8 mouse cellular contexts compared by ENCODE assay signal in the genomic region with DNA sequence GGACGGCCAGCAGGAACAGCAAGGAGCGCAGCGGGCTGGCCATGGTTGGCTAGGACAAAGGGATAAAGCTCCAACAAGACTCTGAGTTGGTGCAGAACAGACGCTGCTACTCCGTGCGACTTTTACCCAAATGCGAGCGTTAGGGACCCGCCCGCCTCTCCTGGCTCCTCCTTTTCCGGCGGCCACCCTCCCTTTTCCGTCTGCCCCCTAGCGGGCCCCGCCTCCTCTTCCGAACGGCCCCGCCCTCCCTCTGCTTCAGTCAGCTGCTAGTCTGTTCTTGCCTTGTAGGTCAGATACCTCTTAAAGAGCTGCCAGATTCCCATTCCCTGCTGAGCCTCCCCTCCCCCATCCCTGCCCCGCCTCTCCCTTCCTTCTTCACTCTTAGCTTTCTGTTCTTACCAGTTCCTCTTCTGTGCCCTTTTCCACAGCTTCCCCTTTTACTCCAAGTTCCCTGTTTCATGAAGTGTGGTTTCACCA. TPM values are rescaled to one million over a fixed set of nuclear protein-coding genes. Genes with fewer than 3 reads are reported as not detected.
DNase-seq lines count a peak whose midpoint lies in the region; ATAC-seq lines count a peak whose summit lies in the region.

TSS of gene Cst3 (minus strand) at position 358 of the 477 bp plus-strand sequence.

- peak within 1 kb of the TSS; percentile 80 for H3K4me3 ChIP-seq in forebrain, embryonic 11.5 days (ENCODE audit: low read depth, low read length)
- H3K4me3 ChIP-seq in heart, embryonic 16.5 days (ENCODE audit: low read length): peak within 1 kb of the TSS; percentile 90
- peak within 1 kb of the TSS; percentile 75 for H3K4me3 ChIP-seq in liver, embryonic 15.5 days (replicated peaks)
- H3K4me3 ChIP-seq in neural tube, embryonic 12.5 days: peak within 1 kb of the TSS; percentile 86

- H3K27ac ChIP-seq in forebrain, embryonic 11.5 days (ENCODE audit: low read depth, low read length): peak within 1 kb of the TSS; percentile 85
- H3K27ac ChIP-seq in heart, embryonic 16.5 days (ENCODE audit: low read length): peak within 1 kb of the TSS; percentile 95
- H3K27ac ChIP-seq in liver, embryonic 15.5 days (replicated peaks): peak within 1 kb of the TSS; percentile 80
- H3K27ac ChIP-seq in neural tube, embryonic 12.5 days: peak within 1 kb of the TSS; percentile 46; the same call in 1 of the 2 replicates

- H3K4me1 ChIP-seq in forebrain, embryonic 11.5 days (replicated peaks; ENCODE audit: control insufficient read depth, insufficient read depth, low read length): peaks cover 2% of the 10 kb centered on the region; the same call in 1 of the 2 replicates
- H3K4me1 ChIP-seq in heart, embryonic 16.5 days (ENCODE audit: control insufficient read depth, insufficient read depth, low read length): peaks cover 52% of the 10 kb centered on the region
- peaks cover 35% of the 10 kb centered on the region for H3K4me1 ChIP-seq in liver, embryonic 15.5 days (replicated peaks)
- peaks cover 27% of the 10 kb centered on the region for H3K4me1 ChIP-seq in neural tube, embryonic 12.5 days

- peak; percentile 95 for ATAC-seq in CD4-positive, CD25-positive, alpha-beta regulatory T cell, adult 4 months
- ATAC-seq in forebrain, embryonic 11.5 days (replicated peaks; ENCODE audit: low FRiP score): peak; percentile 97
- peak; percentile 93 for ATAC-seq in heart, embryonic 16.5 days (replicated peaks; ENCODE audit: extremely low read depth, insufficient read depth, low FRiP score)
- peak; percentile 95 for ATAC-seq in liver, embryonic 15.5 days (ENCODE audit: insufficient read depth)
- peak; percentile 96 for ATAC-seq in neural tube, embryonic 12.5 days (ENCODE audit: low FRiP score, low read depth)

- H3K9ac ChIP-seq in forebrain, embryonic 11.5 days (ENCODE audit: low read length): peak within 1 kb of the TSS; percentile 79
- peak within 1 kb of the TSS; percentile 92 for H3K9ac ChIP-seq in heart, embryonic 16.5 days (ENCODE audit: low read length)
- H3K9ac ChIP-seq in liver, embryonic 15.5 days: peak within 1 kb of the TSS; percentile 69
- H3K9ac ChIP-seq in neural tube, embryonic 12.5 days: peak within 1 kb of the TSS; percentile 82

- H3K27me3 ChIP-seq in forebrain, embryonic 11.5 days (ENCODE audit: control insufficient read depth, insufficient read depth, low read length): no peaks in the 10 kb centered on the region
- H3K27me3 ChIP-seq in heart, embryonic 16.5 days (ENCODE audit: control insufficient read depth, insufficient read depth, low read length): no peaks in the 10 kb centered on the region
- no peaks in the 10 kb centered on the region for H3K27me3 ChIP-seq in liver, embryonic 15.5 days
- no peaks in the 10 kb centered on the region for H3K27me3 ChIP-seq in neural tube, embryonic 12.5 days (replicated peaks)

- peak; percentile 68 for DNase-seq in c-Kit-positive CD71-negative TER-119-negative erythroid progenitor cells, embryonic 14.5 days (ENCODE audit: low read depth)
- DNase-seq in forebrain, embryonic 11.5 days (ENCODE audit: low spot score): peak; percentile 95
- peak; percentile 96 to 98 for DNase-seq in kidney, postnatal 36 days
- peak; percentile 78 for DNase-seq in telencephalon, adult 2 months (ENCODE audit: low read depth, low spot score)

- no peaks in the 10 kb centered on the region for H3K36me3 ChIP-seq in forebrain, embryonic 11.5 days (ENCODE audit: control insufficient read depth, insufficient read depth, low read length)
- H3K36me3 ChIP-seq in heart, embryonic 16.5 days (ENCODE audit: control insufficient read depth, insufficient read depth): peaks cover 16% of the 10 kb centered on the region
- H3K36me3 ChIP-seq in liver, embryonic 15.5 days (replicated peaks): peaks cover 12% of the 10 kb centered on the region; the same call in 1 of the 2 replicates
- peaks cover 21% of the 10 kb centered on the region for H3K36me3 ChIP-seq in neural tube, embryonic 12.5 days

- peak within 1 kb of the TSS; percentile 67 for H3K4me2 ChIP-seq in forebrain, embryonic 11.5 days (ENCODE audit: low read depth, low read length, severe bottlenecking)
- peak within 1 kb of the TSS; percentile 89 for H3K4me2 ChIP-seq in heart, embryonic 16.5 days (ENCODE audit: low read depth, low read length)
- peak within 1 kb of the TSS; percentile 86 for H3K4me2 ChIP-seq in liver, embryonic 15.5 days
- peak within 1 kb of the TSS; percentile 87 for H3K4me2 ChIP-seq in neural tube, embryonic 12.5 days (replicated peaks)

- WGBS in forebrain, embryonic 11.5 days: under 1% methylated on average over 19 of the region's 19 CpGs
- under 1% methylated on average over 19 of the region's 19 CpGs for WGBS in heart, embryonic 16.5 days
- 0% methylated on average over 19 of the region's 19 CpGs for WGBS in liver, embryonic 15.5 days (ENCODE audit: insufficient replicate concordance)
- WGBS in neural tube, embryonic 12.5 days: under 1% methylated on average over 19 of the region's 19 CpGs

- no peaks in the 10 kb centered on the region for H3K9me3 ChIP-seq in forebrain, embryonic 11.5 days (ENCODE audit: control insufficient read depth, low read length)
- H3K9me3 ChIP-seq in heart, embryonic 16.5 days (replicated peaks; ENCODE audit: control insufficient read depth, low read length): no peaks in the 10 kb centered on the region
- H3K9me3 ChIP-seq in liver, embryonic 15.5 days (replicated peaks): no peaks in the 10 kb centered on the region
- no peaks in the 10 kb centered on the region for H3K9me3 ChIP-seq in neural tube, embryonic 12.5 days

RNA-seq across cellular contexts. Expression of gene Cst3, which starts in this region (rescaled TPM):
- polyA plus RNA-seq in CD4-positive, CD25-positive, alpha-beta regulatory T cell, adult 4 months (2017; shearing (Covaris generic)): 100 to 1,000 TPM; 159 to 175 TPM
- 300 and 319 TPM in 2 replicates for polyA plus RNA-seq in forebrain, embryonic 11.5 days (2014; fragmentation: Nextera tagmentation; extraction: Ambion mirVana)
- polyA plus RNA-seq in heart, embryonic 16.5 days (2015; fragmentation: Nextera tagmentation; extraction: Ambion mirVana): 721 and 724 TPM in 2 replicates
- polyA plus RNA-seq in liver, embryonic 15.5 days (2015; fragmentation: Nextera tagmentation; extraction: Ambion mirVana): 173 and 189 TPM in 2 replicates
- polyA plus RNA-seq in neural tube, embryonic 12.5 days (2016; fragmentation: Nextera tagmentation; extraction: Ambion mirVana): 332 and 342 TPM in 2 replicates

Comparison
In these comparisons a context has a peak if more than half of its experiments do, and no peak if none do; other contexts are left out.
1. Peak in every context shown above with its lines: DNase-seq, ATAC-seq, H3K4me3 ChIP-seq and H3K27ac ChIP-seq.